Mouse (Mus musculus): Measurements from ENCODE around the gene Rbms3.

DNA sequence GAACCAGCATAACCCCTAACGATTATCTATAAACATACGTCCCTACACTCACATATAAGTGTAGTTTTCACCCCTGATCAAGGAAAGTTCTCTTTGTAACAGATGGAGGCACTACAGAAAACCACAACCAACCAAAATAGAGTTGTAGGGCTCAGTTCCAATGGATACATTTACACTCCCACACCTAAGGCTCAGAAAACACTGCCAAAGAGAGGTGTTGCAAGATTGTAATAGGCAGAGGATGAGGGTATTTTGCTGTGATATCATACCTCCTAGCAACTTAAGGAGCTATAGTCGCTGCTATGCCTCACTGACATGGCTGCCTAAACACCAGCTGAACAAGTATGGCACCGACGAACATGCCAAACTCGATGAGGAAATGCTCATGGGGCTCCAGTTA lies 44.4 kb downstream of the Rbms3 start:
- TF ChIP-seq CTCF (IDR thresholded peaks at IDR 0.05; ENCODE audit: insufficient read depth, low read depth, low read length) (no peak), POLR2A (IDR thresholded peaks at IDR 0.05; ENCODE audit: insufficient read depth, low read depth, low read length) (no peak)
